Mouse (Mus musculus) thymus, postnatal 4 days (tissue): Measurements from ENCODE around the gene Fam92a.
"Not testable (repeated sequence)": the region's sequence is repeated elsewhere in the genome, so short reads cannot be mapped to it uniquely, and the experiment has no call there.

Experiments used
- DNase-seq: peaks from one replicate; pipeline ENCODE4 v3.0.0; 2021

Fam92a gene

DNA sequence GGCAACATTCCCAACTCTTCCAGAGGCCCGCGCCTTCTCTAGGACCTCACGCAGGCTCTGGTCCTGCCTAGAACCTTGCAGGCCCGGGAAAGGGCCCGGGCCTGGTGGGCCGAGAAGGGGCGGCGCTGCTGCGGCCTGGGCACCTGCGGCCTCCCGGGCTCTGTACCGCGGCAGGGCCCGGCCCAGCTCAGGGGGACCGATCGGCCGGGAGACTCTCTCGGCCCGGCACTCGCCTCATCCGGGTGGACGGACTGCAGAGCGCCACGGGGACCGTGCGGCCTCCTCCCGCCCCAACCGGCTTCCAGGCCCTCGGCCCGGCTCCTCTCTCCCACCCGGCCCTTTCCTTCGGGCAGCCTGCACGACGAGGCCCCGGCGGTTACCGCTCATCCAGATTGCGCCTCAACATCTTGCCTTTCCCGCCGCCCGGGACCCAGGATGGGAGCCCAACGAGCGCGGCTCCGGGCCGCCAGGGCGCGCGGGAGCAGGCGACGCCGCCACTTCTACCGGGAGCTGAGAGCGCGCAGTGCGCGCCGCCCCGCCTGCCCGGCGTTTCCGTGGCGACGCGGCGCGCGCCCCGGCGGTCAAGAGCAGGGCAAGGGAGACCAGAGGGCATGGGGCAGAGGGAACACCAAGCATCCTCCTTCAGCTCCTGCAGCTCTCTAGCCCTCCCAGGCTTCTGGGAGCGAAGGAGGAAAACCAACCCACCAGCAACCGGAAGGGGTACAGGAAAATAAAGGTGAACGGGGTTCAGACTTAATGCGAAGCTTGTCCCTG is at the start of gene Fam92a:
Gene Fam92a, minus strand, starts transcription at position 698 of the 774 bp plus-strand sequence.
- DNase-seq: peak; percentile 77

DNA sequence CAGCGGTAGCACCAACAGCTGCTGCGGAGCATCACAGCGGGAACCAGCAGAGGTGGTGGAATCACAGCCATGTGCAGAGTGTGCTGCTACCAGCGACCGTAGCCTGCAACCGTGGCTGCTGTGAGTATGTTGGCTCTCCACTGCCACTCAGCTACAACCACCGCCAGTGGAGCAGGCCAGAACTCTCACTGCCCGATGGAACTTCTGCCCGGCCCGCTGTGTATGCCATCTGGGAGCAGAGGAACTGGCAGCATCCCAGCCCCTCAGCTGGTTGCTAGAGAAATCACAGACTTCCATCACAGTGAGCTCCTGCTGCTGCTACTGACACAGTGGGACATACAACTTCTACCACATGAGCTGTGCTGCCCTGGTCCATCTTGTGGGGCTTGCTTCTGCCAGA is 7.2 kb upstream of the Fam92a start:
- no peak for DNase-seq

DNA sequence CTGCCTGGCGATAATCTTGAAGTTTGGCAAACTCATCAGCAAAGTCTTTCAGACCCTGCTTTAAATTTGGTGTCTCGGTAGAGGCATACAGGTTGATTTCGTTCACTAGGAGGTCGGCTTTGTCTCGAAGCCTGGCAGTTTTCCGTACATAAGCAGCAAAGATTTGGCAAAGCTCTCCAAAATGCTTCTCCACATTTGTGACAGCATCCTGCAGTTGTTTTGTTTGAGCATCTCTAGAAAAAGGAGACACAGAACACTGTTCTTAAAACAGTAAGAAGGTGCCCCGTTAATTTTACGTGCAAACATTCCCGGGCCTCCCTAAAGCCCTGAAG is 863 bp downstream of the Fam92a start:
- DNase-seq: no peak

DNA sequence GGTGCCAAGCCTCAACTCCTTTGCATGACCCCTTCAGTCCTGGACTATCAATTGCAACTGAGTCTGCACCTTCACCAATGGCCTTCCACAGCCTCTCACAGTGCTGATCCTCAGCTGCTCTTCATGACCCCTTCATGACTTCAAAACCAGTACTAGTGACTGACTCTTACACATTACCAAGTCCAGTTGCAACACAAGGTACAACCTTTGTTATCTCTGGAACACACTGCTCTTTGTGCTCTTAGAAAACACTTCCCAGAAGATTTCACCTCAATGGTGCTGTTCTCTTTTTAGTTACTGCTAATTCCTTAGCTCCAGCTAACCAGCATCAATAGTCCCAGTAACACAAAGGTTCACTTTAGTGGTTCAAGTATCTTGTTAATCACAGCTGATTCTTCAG is 24.2 kb downstream of the Fam92a start:
- no peak for DNase-seq

DNA sequence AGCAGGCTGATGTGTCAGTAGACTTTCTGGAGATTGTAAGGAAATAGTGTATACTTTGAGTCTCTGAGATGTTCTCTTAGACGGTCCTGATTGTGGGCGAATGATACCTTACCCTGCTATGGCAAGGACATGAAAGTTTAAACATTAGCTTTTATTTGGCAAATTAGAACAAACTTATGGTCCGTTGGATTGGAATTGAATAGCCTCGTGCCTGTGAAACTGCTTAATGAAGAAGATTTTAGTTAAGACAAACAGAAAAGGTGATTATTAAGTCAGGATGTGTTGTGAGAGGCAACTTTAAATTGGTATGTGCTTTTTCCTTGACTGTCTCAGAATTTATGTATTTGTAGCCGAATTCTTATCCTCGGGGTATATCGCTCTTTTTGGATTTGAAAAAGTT is 30.3 kb downstream of the Fam92a start:
- not testable (repeated sequence) for DNase-seq

DNA sequence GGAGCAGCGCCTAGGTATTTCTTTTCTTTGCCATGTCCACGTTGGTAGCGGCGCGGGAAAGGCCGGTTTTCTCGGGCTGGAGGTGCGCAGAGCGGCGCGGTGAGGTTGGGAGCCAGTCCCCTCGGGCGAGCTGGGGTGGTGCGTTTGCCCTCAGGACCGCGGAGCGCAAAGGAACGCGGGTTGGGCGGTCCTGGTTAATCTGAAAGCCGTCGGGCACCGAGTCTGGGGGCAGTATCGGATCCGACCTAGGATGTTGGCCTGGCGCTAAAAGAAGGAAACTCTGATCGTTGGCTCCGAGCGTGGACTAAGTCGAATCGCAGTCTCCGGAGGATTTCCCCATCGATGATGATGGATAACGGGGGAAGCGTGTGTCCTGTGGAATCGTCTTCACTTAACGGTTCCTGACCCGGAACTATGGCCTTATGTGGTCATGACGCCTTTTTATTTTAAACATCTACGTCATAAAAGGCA is 31.2 kb downstream of the Fam92a start:
- DNase-seq: peak; percentile 36

DNA sequence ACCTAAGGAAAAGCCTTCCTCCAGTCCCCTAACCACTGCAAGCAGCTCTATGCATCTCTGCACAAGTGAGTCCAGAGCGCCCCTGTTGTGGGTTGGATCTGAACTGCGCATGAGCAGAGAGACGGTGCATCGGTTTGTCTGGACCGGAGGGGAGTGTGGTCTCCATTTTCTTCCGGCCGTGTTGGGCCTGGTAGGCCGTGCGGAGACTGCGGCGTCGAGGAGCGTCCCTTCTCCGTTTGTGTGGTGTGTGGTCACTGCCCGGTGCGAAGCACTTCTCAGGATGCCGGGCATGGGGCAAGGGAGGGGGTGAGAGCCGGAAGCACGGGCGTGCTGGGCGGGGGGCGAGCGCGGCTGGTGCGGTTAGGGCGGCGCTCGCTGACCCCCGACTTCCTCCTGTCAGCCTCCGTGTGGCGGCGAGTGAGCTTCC is 31.7 kb downstream of the Fam92a start, which contains the start of gene Rbm12b1:
Gene Rbm12b1, plus strand, starts transcription at position 124 of the 427 bp plus-strand sequence.
- peak; percentile 74 for DNase-seq
